Mouse (Mus musculus) stomach, embryonic 14.5 days (tissue): Measurements from ENCODE around the gene Ptgir. TPM values are rescaled to one million over a fixed set of nuclear protein-coding genes. Genes with fewer than 3 reads are reported as not detected.

Experiments used
- ATAC-seq: fragments of 200-750 bp; cut with Nextera tagmentation; 2 replicates; pipeline ENCODE4 v1.8.0; 2017; ENCODE audit warnings: low read depth, moderate TSS enrichment; ENCODE audit not compliant: insufficient number of reproducible peaks, insufficient read depth, low FRiP score
- H3K27ac ChIP-seq: fragments of 300-500 bp; sonication (generic); 2 replicates; pipeline ENCODE4 v1.5.1; 2014; ENCODE audit warnings: mild to moderate bottlenecking, low read length, moderate library complexity, mixed read lengths
- H3K27me3 ChIP-seq: fragments of 300-500 bp; sonication (generic); 2 replicates; pipeline ENCODE4 v1.6.1; 2014; ENCODE audit warnings: low read length, control low read depth, mixed read lengths; ENCODE audit not compliant: control insufficient read depth, insufficient read depth
- H3K36me3 ChIP-seq: fragments of 300-500 bp; sonication (generic); 2 replicates; pipeline ENCODE4 v1.6.1; 2014; ENCODE audit warnings: mild to moderate bottlenecking, control low read depth, low read length, moderate library complexity, mixed read lengths; ENCODE audit not compliant: control insufficient read depth, insufficient read depth
- H3K4me1 ChIP-seq: fragments of 300-500 bp; sonication (generic); 2 replicates; pipeline ENCODE4 v1.6.1; 2014; ENCODE audit warnings: low read length, control low read depth, mixed read lengths; ENCODE audit not compliant: control insufficient read depth, insufficient read depth
- H3K4me2 ChIP-seq: fragments of 300-500 bp; sonication (generic); replicated peaks from 2 replicates; pipeline ENCODE4 v1.6.1; 2014; ENCODE audit warnings: low read depth, low read length, control low read depth
- H3K4me3 ChIP-seq: fragments of 300-500 bp; sonication (generic); 2 replicates; pipeline ENCODE4 v1.5.1; 2014; ENCODE audit warnings: low read depth, low read length, control low read depth
- H3K9ac ChIP-seq: fragments of 300-500 bp; sonication (generic); replicated peaks from 2 replicates; pipeline ENCODE4 v1.6.1; 2014; ENCODE audit warnings: low read depth, mild to moderate bottlenecking, control low read depth, low read length, moderate library complexity, mixed read lengths
- H3K9me3 ChIP-seq: fragments of 300-500 bp; sonication (generic); 2 replicates; pipeline ENCODE4 v1.6.1; 2016; ENCODE audit warnings: low read depth, low read length, control low read depth; ENCODE audit not compliant: control insufficient read depth
- WGBS: fragments of 180-500 bp; shearing (Covaris S2); extraction: QIAGEN DNeasy Blood & Tissue Kit; methylation state at CpG from one replicate; pipeline ENCODE4 v1.1.7; 2014; 5-methylcytosine and 5-hydroxymethylcytosine counted together
- polyA plus RNA-seq: library from polyadenylated mRNA; unstranded; fragments of >200 nt; fragmentation: Nextera tagmentation; extraction: Ambion mirVana; gene quantifications from 2 replicates; pipeline ENCODE4 v1.2.1, GENCODE M21; 2014

Ptgir gene
- 1.5 and 2.0 TPM in 2 replicates for polyA plus RNA-seq

DNA sequence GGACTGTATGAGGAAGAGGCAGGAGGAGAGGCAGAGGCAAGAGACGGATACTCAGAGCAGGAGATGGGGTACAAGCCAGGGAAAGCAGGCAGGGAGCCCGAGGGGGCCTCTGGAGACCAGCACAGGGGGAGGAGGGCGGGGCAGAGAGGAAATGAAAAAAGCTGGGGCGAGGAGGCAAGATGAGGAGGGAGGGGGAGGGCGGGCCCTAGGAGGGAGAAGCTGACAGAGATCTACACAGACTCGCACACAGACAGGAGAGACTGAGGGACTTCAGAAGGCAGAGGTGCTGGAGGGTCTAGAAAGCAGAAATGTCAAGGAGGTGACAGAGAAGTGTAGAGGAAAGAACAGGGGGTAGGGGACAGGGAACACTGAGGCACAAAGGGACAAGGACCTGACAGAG, at the start of gene Ptgir:
Ptgir (plus strand) TSS at position 210 of the 400 bp plus-strand sequence.
- peaks cover 38% of the 10 kb centered on the region for H3K4me1 ChIP-seq
- H3K4me2 ChIP-seq, result 0 out of 2 replicates have a peak within 1 kb of the TSS, but pooled peaks have one; percentile 15
- H3K27ac ChIP-seq, result peak within 1 kb of the TSS; percentile 48; the same call in 1 of the 2 replicates
- H3K36me3 ChIP-seq, result no peaks in the 10 kb centered on the region
- H3K9me3 ChIP-seq, result no peaks in the 10 kb centered on the region
- ATAC-seq, result no peak
- H3K9ac ChIP-seq, result no peak within 1 kb of the TSS; the same call in 1 of the 2 replicates
- no peak within 1 kb of the TSS for H3K4me3 ChIP-seq
- 11% methylated on average over 6 of the region's 6 CpGs for WGBS
- H3K27me3 ChIP-seq, result no peaks in the 10 kb centered on the region

DNA sequence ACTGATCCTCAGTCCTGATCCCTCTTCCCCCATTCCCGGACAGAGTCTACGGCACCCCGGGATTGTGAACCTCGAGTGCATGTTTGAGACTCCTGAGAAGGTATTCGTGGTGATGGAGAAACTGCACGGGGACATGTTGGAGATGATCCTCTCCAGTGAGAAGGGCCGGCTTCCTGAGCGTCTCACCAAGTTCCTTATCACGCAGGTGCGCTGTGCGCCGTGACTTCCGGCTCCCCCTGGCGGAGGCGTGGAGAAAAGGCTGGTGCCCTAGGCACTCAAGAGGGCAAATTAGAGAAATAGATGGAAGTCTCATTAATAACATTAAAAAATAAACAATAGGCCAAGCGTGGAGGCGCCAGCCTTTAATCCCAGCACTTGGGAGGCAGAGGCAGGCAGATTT, 48.0 kb upstream of the Ptgir start:
- no peak overlapping the region for H3K9ac ChIP-seq

DNA sequence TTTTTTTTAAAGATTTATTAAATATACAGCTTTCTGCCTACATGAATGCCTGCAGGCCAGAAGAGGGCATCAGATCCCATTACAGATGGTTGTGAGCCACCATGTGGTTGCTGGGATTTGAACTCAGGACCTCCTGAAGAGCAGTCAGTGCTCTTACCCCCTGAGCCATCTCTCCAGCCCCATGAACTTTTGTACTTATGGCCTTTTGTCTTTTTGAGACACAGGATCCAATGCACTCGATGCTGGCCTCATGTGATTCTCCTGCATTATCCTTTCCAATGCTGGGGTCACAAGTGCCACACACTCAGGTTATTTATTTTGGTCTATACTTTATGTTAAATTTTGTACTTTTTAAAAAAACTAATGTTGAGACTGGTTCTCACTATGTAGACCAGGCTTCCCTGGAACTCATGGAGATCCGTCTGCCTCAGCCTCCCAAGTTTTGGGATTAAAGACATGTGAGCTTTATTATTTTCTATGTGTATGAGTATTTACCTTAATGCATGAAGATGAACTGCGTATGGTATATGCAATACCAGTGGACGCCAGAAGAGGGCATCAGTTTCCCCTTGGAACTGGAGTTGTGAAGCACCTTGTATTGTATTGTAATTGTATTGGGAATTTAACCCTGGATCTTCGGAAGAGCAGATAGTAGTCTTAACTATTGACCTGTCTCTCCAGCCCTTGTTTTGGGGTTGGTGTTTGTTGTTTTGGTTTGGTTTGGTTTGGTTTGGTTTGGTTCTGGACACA, 46.2 kb upstream of the Ptgir start:
- Histone ChIP-seq H3K27ac (no peak overlapping the region), H3K4me3 (no peak overlapping the region), H3K36me3 (peaks cover 47% of the 10 kb centered on the region), H3K4me2 (no peak overlapping the region), H3K9ac (no peak overlapping the region), H3K9me3 (no peaks in the 10 kb centered on the region), H3K4me1 (no peaks in the 10 kb centered on the region), H3K27me3 (no peaks in the 10 kb centered on the region)
- no peak for ATAC-seq
- 34% methylated on average over 5 of the region's 5 CpGs for WGBS

More for the DNA sequence above, 48.0 kb upstream of the Ptgir start:
- H3K4me1 ChIP-seq, result no peaks in the 10 kb centered on the region
- H3K4me3 ChIP-seq, result no peak overlapping the region
- H3K27ac ChIP-seq, result no peak overlapping the region
- H3K27me3 ChIP-seq, result no peaks in the 10 kb centered on the region
- H3K9me3 ChIP-seq, result no peaks in the 10 kb centered on the region
- no peak for ATAC-seq
- H3K36me3 ChIP-seq, result peaks cover 44% of the 10 kb centered on the region
- H3K4me2 ChIP-seq, result no peak overlapping the region
- WGBS, result 24% methylated on average over 17 of the region's 17 CpGs

DNA sequence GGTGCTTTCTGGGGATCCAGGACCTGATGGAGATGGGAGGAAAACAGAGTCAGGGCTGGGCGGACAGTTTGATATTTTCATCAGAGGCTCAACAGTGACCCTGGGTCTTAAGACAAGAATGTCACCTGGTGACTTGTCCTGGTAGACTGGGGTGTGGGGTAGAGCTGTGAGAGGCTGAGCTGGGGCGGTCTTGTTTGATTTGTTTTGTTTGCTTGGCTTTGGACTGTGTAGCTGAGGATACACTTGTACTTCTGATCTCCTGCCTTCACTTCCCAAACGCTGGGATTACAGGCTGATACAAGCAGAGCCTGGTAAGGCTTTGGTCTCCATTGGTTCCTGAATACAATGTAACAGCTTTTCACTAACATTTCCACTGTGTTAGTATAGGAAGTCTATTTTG, 38.8 kb upstream of the Ptgir start:
- ATAC-seq, result no peak
- Histone ChIP-seq H3K27ac (no peak overlapping the region), H3K27me3 (no peaks in the 10 kb centered on the region), H3K9me3 (no peaks in the 10 kb centered on the region), H3K4me2 (no peak overlapping the region), H3K4me1 (0 out of 2 replicates have a peak, but pooled peaks cover 4% of the 10 kb centered on the region), H3K4me3 (no peak overlapping the region), H3K9ac (no peak overlapping the region), H3K36me3 (peaks cover 22% of the 10 kb centered on the region)
- WGBS, result 76% methylated on average over 3 of the region's 3 CpGs

DNA sequence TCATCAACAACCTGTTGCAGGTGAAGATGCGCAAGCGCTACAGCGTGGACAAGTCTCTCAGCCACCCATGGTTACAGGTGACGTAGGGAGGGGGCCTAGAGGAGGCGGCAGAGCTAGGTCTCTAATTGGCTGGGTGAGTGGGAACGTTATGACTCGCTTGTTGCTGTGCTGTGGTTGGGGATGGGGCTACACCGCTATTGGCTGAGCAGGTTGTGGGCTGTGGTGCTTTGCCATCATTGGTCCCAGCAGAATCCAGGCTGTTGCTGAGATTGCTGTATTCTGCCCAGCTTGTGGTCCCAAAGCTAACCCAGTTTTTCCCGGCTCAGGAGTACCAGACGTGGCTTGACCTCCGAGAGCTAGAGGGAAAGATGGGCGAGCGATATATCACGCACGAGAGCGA, 36.8 kb upstream of the Ptgir start:
- H3K4me1 ChIP-seq, result 0 out of 2 replicates have a peak, but pooled peaks cover 8% of the 10 kb centered on the region
- H3K4me3 ChIP-seq, result no peak overlapping the region
- H3K36me3 ChIP-seq, result peaks cover 10% of the 10 kb centered on the region; the same call in 1 of the 2 replicates
- no peaks in the 10 kb centered on the region for H3K27me3 ChIP-seq
- no peaks in the 10 kb centered on the region for H3K9me3 ChIP-seq
- no peak overlapping the region for H3K27ac ChIP-seq
- H3K4me2 ChIP-seq, result peak overlapping the region; percentile 20; the same call in 1 of the 2 replicates
- no peak overlapping the region for H3K9ac ChIP-seq
- 26% methylated on average over 16 of the region's 16 CpGs for WGBS
- ATAC-seq, result peak; percentile 87

DNA sequence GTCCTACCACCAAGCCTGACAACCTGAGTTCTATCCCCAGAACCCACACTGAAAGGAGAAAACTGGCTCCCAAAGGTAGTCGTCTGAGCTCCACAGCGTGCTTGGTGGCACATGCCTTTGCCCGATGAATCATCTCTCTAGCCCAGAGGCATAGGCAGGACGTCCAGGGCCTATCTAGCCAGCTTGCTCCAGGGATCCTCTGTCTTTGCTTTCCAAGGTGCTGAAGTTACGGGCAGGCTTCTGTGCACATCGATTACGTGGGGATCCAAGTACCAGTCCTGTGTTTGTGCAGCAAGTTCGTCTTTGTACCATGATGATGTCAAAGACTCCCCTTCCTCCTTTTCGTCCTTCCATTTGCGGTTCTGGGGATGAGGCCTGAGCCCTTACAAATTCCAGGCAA, 34.7 kb upstream of the Ptgir start:
- no peaks in the 10 kb centered on the region; the same call in 1 of the 2 replicates for H3K36me3 ChIP-seq
- H3K4me2 ChIP-seq, result no peak overlapping the region
- ATAC-seq, result no peak
- H3K9ac ChIP-seq, result no peak overlapping the region
- H3K27ac ChIP-seq, result no peak overlapping the region
- 82% methylated on average over 10 of the region's 10 CpGs for WGBS
- no peak overlapping the region for H3K4me3 ChIP-seq
- no peaks in the 10 kb centered on the region for H3K27me3 ChIP-seq
- H3K9me3 ChIP-seq, result no peaks in the 10 kb centered on the region
- H3K4me1 ChIP-seq, result 0 out of 2 replicates have a peak, but pooled peaks cover 10% of the 10 kb centered on the region

DNA sequence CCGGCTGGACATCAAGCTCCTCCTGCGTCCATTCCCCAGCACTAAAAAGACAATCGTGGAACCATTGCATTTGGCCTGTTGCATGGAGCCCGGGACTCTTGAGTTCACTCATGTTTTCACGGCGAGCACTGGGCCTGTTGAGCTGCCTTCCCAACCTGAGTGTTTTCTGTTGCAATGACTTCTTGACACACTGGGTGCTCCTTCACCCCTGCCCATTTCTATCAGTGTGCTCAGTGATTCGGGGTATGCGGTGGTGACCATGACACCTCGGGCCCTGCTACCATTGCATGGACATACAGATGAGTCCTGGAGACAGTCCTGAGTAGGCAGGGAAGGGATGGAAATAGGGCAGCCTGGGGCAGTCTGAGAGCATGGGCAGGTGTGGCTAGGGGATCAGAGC, 33.8 kb upstream of the Ptgir start:
- Histone ChIP-seq H3K9ac (no peak overlapping the region), H3K27me3 (no peaks in the 10 kb centered on the region), H3K4me1 (peaks cover 17% of the 10 kb centered on the region; the same call in 1 of the 2 replicates), H3K27ac (no peak overlapping the region), H3K9me3 (no peaks in the 10 kb centered on the region), H3K4me2 (no peak overlapping the region), H3K4me3 (no peak overlapping the region), H3K36me3 (no peaks in the 10 kb centered on the region; the same call in 1 of the 2 replicates)
- ATAC-seq, result no peak
- 94% methylated on average over 9 of the region's 9 CpGs for WGBS

DNA sequence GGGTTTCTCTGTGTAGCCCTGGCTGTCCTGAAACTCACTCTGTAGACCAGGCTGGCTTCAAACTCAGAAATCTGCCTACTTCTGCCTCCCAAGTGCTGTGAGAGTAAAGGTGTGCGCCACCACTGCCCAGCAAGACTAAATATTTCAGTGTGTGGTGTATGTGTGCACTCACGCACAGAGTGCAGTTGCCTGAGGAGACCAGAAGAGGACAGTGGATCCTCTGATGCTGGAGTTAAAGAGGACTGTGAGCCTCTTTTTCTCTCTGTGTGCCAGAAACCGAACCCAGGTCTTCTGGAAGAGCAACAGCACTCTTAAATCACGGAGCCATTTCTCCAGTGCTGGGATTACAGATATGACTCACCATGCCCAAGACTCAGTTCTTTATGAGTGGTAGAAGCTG, 32.9 kb upstream of the Ptgir start:
- Histone ChIP-seq H3K9ac (no peak overlapping the region), H3K4me3 (no peak overlapping the region), H3K4me1 (peaks cover 17% of the 10 kb centered on the region; the same call in 1 of the 2 replicates), H3K9me3 (no peaks in the 10 kb centered on the region), H3K36me3 (no peaks in the 10 kb centered on the region; the same call in 1 of the 2 replicates), H3K27me3 (no peaks in the 10 kb centered on the region), H3K27ac (no peak overlapping the region), H3K4me2 (no peak overlapping the region)
- ATAC-seq, result no peak
- 95% methylated on average over 4 of the region's 4 CpGs for WGBS
